Mouse (Mus musculus): ENCODE measurements around the gene Atf6b. TPM values are rescaled to one million over a fixed set of nuclear protein-coding genes. Genes with fewer than 3 reads are reported as not detected.

Atf6b gene
- total RNA-seq, 1 experiment, result 55.7 TPM

DNA sequence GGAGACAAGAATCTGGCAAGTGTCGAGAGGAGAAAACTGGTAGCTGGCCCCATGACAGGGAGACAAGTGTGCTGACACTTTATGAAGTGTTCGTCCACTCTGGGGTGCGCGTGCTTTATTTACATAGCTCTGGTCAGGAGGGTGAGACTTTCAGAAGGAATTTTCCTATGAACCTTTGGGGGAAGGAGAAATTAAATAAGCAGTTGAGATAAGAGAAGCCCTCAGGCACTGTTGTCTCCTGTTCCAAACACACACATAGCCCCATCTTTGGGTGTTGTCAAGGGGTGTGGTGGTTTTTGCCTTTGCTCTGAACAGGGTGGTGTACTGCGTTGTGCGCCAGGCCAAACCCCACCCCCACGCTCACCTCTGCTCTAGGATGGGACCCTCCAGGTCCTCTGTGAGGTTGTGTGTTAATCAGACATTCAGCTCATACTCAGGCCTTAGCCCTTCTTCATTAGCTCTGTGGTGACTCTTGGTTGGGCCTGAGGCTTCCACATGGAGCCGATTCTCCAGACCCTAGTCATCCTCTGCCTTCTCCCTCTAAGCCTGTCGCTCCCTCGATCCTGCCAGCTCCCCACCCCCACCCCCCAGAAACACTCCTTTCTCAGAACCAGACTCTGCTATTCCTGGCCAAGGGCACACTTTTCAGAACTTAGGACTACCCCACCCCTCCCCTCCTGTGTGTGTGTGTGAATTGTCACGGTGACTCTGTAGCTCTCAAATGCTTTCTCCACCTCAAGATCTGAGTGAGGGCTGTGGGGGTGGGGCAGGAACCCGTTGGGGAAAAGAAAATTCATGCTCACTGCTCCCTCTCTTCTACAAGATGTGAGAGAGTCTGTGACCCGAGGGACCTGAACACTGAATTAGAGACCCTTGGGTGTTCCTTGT lies 28.5 kb downstream of the Atf6b start:
- TF ChIP-seq CHD2 (IDR thresholded peaks at IDR 0.05; ENCODE audit: low read depth, low read length), result no peak
- TF ChIP-seq ZNF384 (IDR thresholded peaks at IDR 0.05; ENCODE audit: low read depth, low read length), result no peak
- no peak for TF ChIP-seq ZC3H11A (IDR thresholded peaks at IDR 0.05; ENCODE audit: borderline replicate concordance, low read depth, low read length)
- no peak for TF ChIP-seq HCFC1 (IDR thresholded peaks at IDR 0.05; ENCODE audit: borderline replicate concordance, insufficient read depth, low read length)
- Histone ChIP-seq H3K4me3 (ENCODE audit: insufficient read depth in 1 of 2, low read depth in 1 of 2, low read length in 2 of 2, poor library complexity in 1 of 2, severe bottlenecking in 1 of 2) (no peak overlapping the region), H3K27ac (ENCODE audit: insufficient read depth, low read depth, low read length, poor library complexity, severe bottlenecking) (no peak overlapping the region), H3K9me3 (ENCODE audit: control insufficient read depth, insufficient read depth, low read depth, low read length) (no peaks in the 10 kb centered on the region), H3K36me3 (ENCODE audit: control insufficient read depth, insufficient read depth, low read length, poor library complexity, severe bottlenecking) (no peaks in the 10 kb centered on the region), H3K4me1 (ENCODE audit: control insufficient read depth in 2 of 2, insufficient read depth in 2 of 2, low read length in 2 of 2, poor library complexity in 1 of 2) (peaks cover 0 to 13% of the 10 kb centered on the region in 2 experiments; a peak in 1 of 4 replicates), H3K9ac (ENCODE audit: insufficient read depth, low read depth, low read length, poor library complexity, severe bottlenecking) (no peak overlapping the region)
- in situ Hi-C loops (cut with MboI; ENCODE audit: low sequenced_read_pairs in 2 of 2, unreplicated experiment in 2 of 2), result no loop called here
- no peak for DNase-seq (ENCODE audit: low read depth, low spot score)

DNA sequence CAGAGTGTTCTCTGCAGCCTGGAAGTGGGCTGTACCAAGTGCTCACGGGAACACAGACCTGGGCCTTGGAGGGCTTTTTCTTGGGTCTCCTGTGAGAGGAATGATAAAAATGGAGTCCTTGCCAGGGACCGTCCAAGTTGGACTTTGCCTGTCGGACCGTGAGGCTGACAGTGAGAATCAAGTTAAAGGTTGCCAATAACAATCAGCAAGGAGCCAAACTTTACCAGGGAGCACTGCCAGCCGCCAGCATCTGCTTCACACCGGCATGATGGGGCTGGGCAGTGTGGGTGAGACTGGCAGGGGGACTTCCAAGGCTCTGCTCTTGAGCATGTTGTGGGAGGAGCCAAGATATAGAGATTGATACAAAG lies 29.1 kb downstream of the Atf6b start:
- no peak for DNase-seq (ENCODE audit: low read depth, low spot score)
- H3K4me1 ChIP-seq (ENCODE audit: control insufficient read depth in 2 of 2, insufficient read depth in 2 of 2, low read length in 2 of 2, poor library complexity in 1 of 2), result peaks cover 0 to 14% of the 10 kb centered on the region in 2 experiments; a peak in 1 of 4 replicates
- no peak overlapping the region for H3K27ac ChIP-seq (ENCODE audit: insufficient read depth, low read depth, low read length, poor library complexity, severe bottlenecking)
- no peak overlapping the region for H3K9ac ChIP-seq (ENCODE audit: insufficient read depth, low read depth, low read length, poor library complexity, severe bottlenecking)
- H3K36me3 ChIP-seq (ENCODE audit: control insufficient read depth, insufficient read depth, low read length, poor library complexity, severe bottlenecking), result no peaks in the 10 kb centered on the region
- TF ChIP-seq ZNF384 (IDR thresholded peaks at IDR 0.05; ENCODE audit: low read depth, low read length) (no peak), HCFC1 (IDR thresholded peaks at IDR 0.05; ENCODE audit: borderline replicate concordance, insufficient read depth, low read length) (no peak), MAFK (IDR thresholded peaks at IDR 0.05; ENCODE audit: insufficient read depth, low read depth, low read length) (no peak), ZC3H11A (IDR thresholded peaks at IDR 0.05; ENCODE audit: borderline replicate concordance, low read depth, low read length) (no peak), CHD2 (IDR thresholded peaks at IDR 0.05; ENCODE audit: low read depth, low read length) (no peak)
- in situ Hi-C loops (cut with MboI; ENCODE audit: low sequenced_read_pairs in 2 of 2, unreplicated experiment in 2 of 2), result no loop called here
- no peak overlapping the region for H3K4me3 ChIP-seq (ENCODE audit: insufficient read depth in 1 of 2, low read depth in 1 of 2, low read length in 2 of 2, poor library complexity in 1 of 2, severe bottlenecking in 1 of 2)
- no peaks in the 10 kb centered on the region for H3K9me3 ChIP-seq (ENCODE audit: control insufficient read depth, insufficient read depth, low read depth, low read length)

DNA sequence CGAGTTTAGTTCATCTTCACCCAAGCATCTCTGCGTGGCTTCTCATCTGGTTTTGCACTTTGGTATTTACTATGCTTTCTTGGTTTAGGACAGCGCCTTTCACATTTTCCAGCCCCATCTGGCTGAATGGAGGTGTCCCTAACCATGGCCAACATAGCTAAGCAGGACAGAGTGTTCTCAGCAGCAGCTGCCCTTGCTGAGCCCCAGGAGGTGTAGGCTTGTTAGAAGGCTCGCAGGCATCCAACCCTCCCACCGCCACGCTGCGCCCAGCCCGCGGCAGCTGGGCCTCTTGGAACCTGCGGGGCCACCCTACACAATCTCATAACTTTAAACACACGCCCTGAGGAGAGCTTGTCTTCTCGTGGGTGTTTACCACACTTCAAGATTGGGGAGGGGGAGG lies 29.7 kb downstream of the Atf6b start:
- in situ Hi-C loops (cut with MboI; ENCODE audit: low sequenced_read_pairs in 2 of 2, unreplicated experiment in 2 of 2), result no loop called here
- DNase-seq (ENCODE audit: low read depth, low spot score), result no peak
- H3K9ac ChIP-seq (ENCODE audit: insufficient read depth, low read depth, low read length, poor library complexity, severe bottlenecking), result no peak overlapping the region
- no peaks in the 10 kb centered on the region for H3K36me3 ChIP-seq (ENCODE audit: control insufficient read depth, insufficient read depth, low read length, poor library complexity, severe bottlenecking)
- TF ChIP-seq HCFC1 (IDR thresholded peaks at IDR 0.05; ENCODE audit: borderline replicate concordance, insufficient read depth, low read length), result no peak
- no peak for TF ChIP-seq CHD2 (IDR thresholded peaks at IDR 0.05; ENCODE audit: low read depth, low read length)
- TF ChIP-seq ZNF384 (IDR thresholded peaks at IDR 0.05; ENCODE audit: low read depth, low read length), result no peak
- no peak for TF ChIP-seq MAFK (IDR thresholded peaks at IDR 0.05; ENCODE audit: insufficient read depth, low read depth, low read length)
- TF ChIP-seq ZC3H11A (IDR thresholded peaks at IDR 0.05; ENCODE audit: borderline replicate concordance, low read depth, low read length), result no peak
- no peak overlapping the region for H3K27ac ChIP-seq (ENCODE audit: insufficient read depth, low read depth, low read length, poor library complexity, severe bottlenecking)
- no peak overlapping the region for H3K4me3 ChIP-seq (ENCODE audit: insufficient read depth in 1 of 2, low read depth in 1 of 2, low read length in 2 of 2, poor library complexity in 1 of 2, severe bottlenecking in 1 of 2)
- H3K9me3 ChIP-seq (ENCODE audit: control insufficient read depth, insufficient read depth, low read depth, low read length), result no peaks in the 10 kb centered on the region
- H3K4me1 ChIP-seq (ENCODE audit: control insufficient read depth in 2 of 2, insufficient read depth in 2 of 2, low read length in 2 of 2, poor library complexity in 1 of 2), result peaks cover 0 to 12% of the 10 kb centered on the region in 2 experiments; a peak in 1 of 4 replicates

DNA sequence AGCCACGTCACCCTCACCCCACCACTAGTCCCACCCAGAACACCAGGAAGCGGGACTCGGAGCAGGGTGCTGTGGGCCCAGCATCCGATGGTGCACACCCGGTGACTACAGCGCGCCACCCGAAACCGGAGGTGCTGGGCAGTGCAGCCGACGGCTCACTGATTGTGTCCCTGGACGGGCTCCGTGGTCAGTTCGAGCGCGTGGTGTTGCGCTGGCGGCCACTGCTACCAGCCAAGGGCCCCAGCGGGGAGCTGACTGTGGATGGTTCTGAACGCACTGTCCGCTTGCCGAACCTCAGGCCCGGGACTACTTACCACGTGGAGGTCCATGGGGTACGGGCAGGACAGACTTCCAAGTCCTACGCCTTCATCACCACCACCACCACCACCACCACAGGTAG lies 33.2 kb downstream of the Atf6b start:
- in situ Hi-C loops (cut with MboI; ENCODE audit: low sequenced_read_pairs in 2 of 2, unreplicated experiment in 2 of 2), result no loop called here
- Histone ChIP-seq H3K9ac (ENCODE audit: insufficient read depth, low read depth, low read length, poor library complexity, severe bottlenecking) (no peak overlapping the region), H3K27ac (ENCODE audit: insufficient read depth, low read depth, low read length, poor library complexity, severe bottlenecking) (no peak overlapping the region), H3K4me1 (ENCODE audit: control insufficient read depth in 2 of 2, insufficient read depth in 2 of 2, low read length in 2 of 2, poor library complexity in 1 of 2) (peaks cover 0 to 8% of the 10 kb centered on the region in 2 experiments; a peak in 1 of 4 replicates), H3K36me3 (ENCODE audit: control insufficient read depth, insufficient read depth, low read length, poor library complexity, severe bottlenecking) (no peaks in the 10 kb centered on the region), H3K9me3 (ENCODE audit: control insufficient read depth, insufficient read depth, low read depth, low read length) (no peaks in the 10 kb centered on the region), H3K4me3 (ENCODE audit: insufficient read depth in 1 of 2, low read depth in 1 of 2, low read length in 2 of 2, poor library complexity in 1 of 2, severe bottlenecking in 1 of 2) (peak overlapping the region; percentile 48 to 50)
- DNase-seq (ENCODE audit: low read depth, low spot score), result no peak
- TF ChIP-seq CHD2 (IDR thresholded peaks at IDR 0.05; ENCODE audit: low read depth, low read length), result no peak
- no peak for TF ChIP-seq ZC3H11A (IDR thresholded peaks at IDR 0.05; ENCODE audit: borderline replicate concordance, low read depth, low read length)

Data from ES-E14 (cell line).